Mouse (Mus musculus): ENCODE data around the gene Napepld. TPM values are rescaled to one million over a fixed set of nuclear protein-coding genes. Genes with fewer than 3 reads are reported as not detected.

The Napepld gene
- total RNA-seq, 1 experiment from 2014 or later: 1.6 TPM

- ATAC-seq (replicated peaks in 1 of 2; ENCODE audit: insufficient read depth in 1 of 2, low FRiP score in 2 of 2, low TSS enrichment in 1 of 2, low read depth in 1 of 2, poor library complexity in 2 of 2, severe bottlenecking in 2 of 2): peak; percentile 94 to 97
Observed at GRCm38 (mm10) chr5:21645439-21646132, 55.6 kb downstream of the Napepld start, which contains the start of the genes Fbxl13 and Armc10. Gene Fbxl13, minus strand, starts transcription at chr5:21645634. Gene Armc10, plus strand, starts transcription at chr5:21645813.

- ATAC-seq (replicated peaks in 1 of 2; ENCODE audit: insufficient read depth in 1 of 2, low FRiP score in 2 of 2, low TSS enrichment in 1 of 2, low read depth in 1 of 2, poor library complexity in 2 of 2, severe bottlenecking in 2 of 2): no peak
Observed at GRCm38 (mm10) chr5:21644891-21645438, 56.2 kb downstream of the Napepld start.

GRCm38 (mm10) chr5:21643606-21644005, 57.6 kb downstream of the Napepld start:
- ATAC-seq (replicated peaks in 1 of 2; ENCODE audit: insufficient read depth in 1 of 2, low FRiP score in 2 of 2, low TSS enrichment in 1 of 2, low read depth in 1 of 2, poor library complexity in 2 of 2, severe bottlenecking in 2 of 2): no peak

GRCm38 (mm10) chr5:21640961-21641360, 60.2 kb downstream of the Napepld start:
- ATAC-seq (replicated peaks in 1 of 2; ENCODE audit: insufficient read depth in 1 of 2, low FRiP score in 2 of 2, low TSS enrichment in 1 of 2, low read depth in 1 of 2, poor library complexity in 2 of 2, severe bottlenecking in 2 of 2): no peak

- no peak for ATAC-seq (replicated peaks in 1 of 2; ENCODE audit: insufficient read depth in 1 of 2, low FRiP score in 2 of 2, low TSS enrichment in 1 of 2, low read depth in 1 of 2, poor library complexity in 2 of 2, severe bottlenecking in 2 of 2)
Observed at GRCm38 (mm10) chr5:21625916-21626315, 75.3 kb downstream of the Napepld start.

GRCm38 (mm10) chr5:21616450-21617009, 84.7 kb downstream of the Napepld start:
- no peak for ATAC-seq (replicated peaks in 1 of 2; ENCODE audit: insufficient read depth in 1 of 2, low FRiP score in 2 of 2, low TSS enrichment in 1 of 2, low read depth in 1 of 2, poor library complexity in 2 of 2, severe bottlenecking in 2 of 2)

GRCm38 (mm10) chr5:21614299-21614698, 86.9 kb downstream of the Napepld start:
- peak; percentile 36 to 49; a peak in 1 of 4 replicates for ATAC-seq (replicated peaks in 1 of 2; ENCODE audit: insufficient read depth in 1 of 2, low FRiP score in 2 of 2, low TSS enrichment in 1 of 2, low read depth in 1 of 2, poor library complexity in 2 of 2, severe bottlenecking in 2 of 2)

Other genes starting within 250 kb of the Napepld start
- gene Lrrc17, start 157.8 kb downstream of the Napepld start, total RNA-seq (2017): not detected in 2 replicates
- gene Fbxl13, start 55.8 kb downstream of the Napepld start, total RNA-seq (2017): 0.56 TPM in 1 of 2 replicates, not detected in the other
- 77.6 and 103 TPM in 2 replicates for gene Armc10, start 55.6 kb downstream of the Napepld start, total RNA-seq (2017)
- 96.5 and 138 TPM in 2 replicates for gene Pmpcb, start 35.7 kb upstream of the Napepld start, total RNA-seq (2017)
- 149 and 210 TPM in 2 replicates for gene Dnajc2, start 83.9 kb upstream of the Napepld start, total RNA-seq (2017)
- 75.9 and 87.3 TPM in 2 replicates for gene Psmc2, start 83.9 kb upstream of the Napepld start, total RNA-seq (2017)
- gene Slc26a5, start 164.2 kb upstream of the Napepld start, total RNA-seq (2017): not detected in 2 replicates